Mouse (Mus musculus): ENCODE results near the gene Reep6. TPM values are rescaled to one million over a fixed set of nuclear protein-coding genes. Genes with fewer than 3 reads are reported as not detected.
"Not testable (repeated sequence)": the region's sequence is repeated elsewhere in the genome, so short reads cannot be mapped to it uniquely, and the experiment has no call there.

Gene Reep6
- polyA plus RNA-seq, 1 experiment from 2014 or later = 7.3 TPM

DNA sequence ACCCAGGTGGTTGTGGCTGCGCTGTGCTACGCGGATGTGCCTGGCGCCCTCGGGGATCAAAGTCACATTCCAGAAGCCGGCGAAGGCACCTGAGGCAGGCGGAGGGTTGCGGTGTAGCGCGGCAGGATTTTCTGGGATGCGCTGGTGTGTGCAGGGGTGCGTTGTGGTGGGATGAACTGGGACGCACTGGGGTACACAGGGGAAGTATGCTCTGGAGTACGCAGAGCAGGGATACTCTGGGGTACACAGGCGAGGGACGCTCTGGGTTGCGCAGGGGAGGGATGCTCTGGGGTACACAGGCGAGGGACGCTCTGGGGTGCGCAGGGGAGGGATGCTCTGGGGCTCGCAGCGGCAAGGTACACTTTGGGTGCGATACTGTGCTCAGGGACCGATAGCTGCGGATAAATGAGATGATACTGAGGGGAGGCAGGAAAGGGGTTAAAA is 12.6 kb downstream of the Reep6 start:
- Histone ChIP-seq H3K36me3 (ENCODE audit: control insufficient read depth, insufficient read depth, low read length) (no peaks in the 10 kb centered on the region), H3K4me3 (ENCODE audit: low read depth, low read length) (peak overlapping the region; percentile 38), H3K9ac (ENCODE audit: low read depth, low read length) (no peak overlapping the region), H3K4me1 (ENCODE audit: control insufficient read depth, insufficient read depth, low read length) (peaks cover 28% of the 10 kb centered on the region), H3K9me3 (replicated peaks; ENCODE audit: control insufficient read depth, low read length) (no peaks in the 10 kb centered on the region), H3K4me2 (peak overlapping the region; percentile 59), H3K27ac (ENCODE audit: low read depth, low read length) (no peak overlapping the region), H3K27me3 (ENCODE audit: control insufficient read depth, insufficient read depth, low read length) (peaks cover 75% of the 10 kb centered on the region)
- no peak for ATAC-seq (replicated peaks; ENCODE audit: insufficient number of reproducible peaks, low FRiP score, low TSS enrichment)
- WGBS (ENCODE audit: insufficient replicate concordance) = 1% methylated on average over 26 of the region's 26 CpGs

DNA sequence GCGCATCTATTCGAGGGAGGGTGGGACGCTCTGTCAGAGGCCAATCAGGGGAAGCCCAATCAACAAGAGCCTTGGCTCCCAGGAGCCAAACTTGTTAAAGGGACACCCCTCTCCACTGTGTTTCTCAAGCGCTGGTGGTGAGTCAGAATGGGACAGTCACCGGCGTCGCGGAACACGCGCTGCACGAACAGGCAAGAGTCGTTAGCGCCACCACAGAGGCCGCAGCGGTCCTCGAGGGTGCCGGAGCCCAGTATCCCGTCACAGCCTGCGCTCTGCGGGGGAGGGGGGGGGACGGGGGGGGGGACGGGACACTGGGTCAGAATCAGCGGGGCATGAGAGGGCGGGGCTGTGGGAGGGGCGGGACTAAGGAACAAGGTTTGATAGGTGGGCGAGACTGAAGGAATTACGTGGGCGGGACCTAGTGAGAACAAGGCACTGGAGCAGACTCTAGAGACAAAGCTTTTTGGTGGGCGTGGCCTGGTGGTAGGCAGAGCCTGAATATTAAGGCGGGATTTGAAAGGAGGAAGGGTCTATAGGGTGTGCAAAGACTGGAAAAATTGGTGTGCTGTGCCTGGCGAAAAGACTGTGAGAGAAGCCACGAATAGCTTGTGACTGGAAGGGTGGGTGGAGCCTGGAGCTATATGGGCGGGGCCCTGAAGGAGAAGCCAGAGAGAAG is 13.1 kb downstream of the Reep6 start:
- no peaks in the 10 kb centered on the region for H3K36me3 ChIP-seq (ENCODE audit: control insufficient read depth, insufficient read depth, low read length)
- no peak overlapping the region for H3K27ac ChIP-seq (ENCODE audit: low read depth, low read length)
- H3K9ac ChIP-seq (ENCODE audit: low read depth, low read length) = 0 out of 2 replicates have a peak overlapping the region, but pooled peaks have one; percentile 28
- H3K4me2 ChIP-seq = peak overlapping the region; percentile 59
- peak overlapping the region; percentile 38 for H3K4me3 ChIP-seq (ENCODE audit: low read depth, low read length)
- H3K4me1 ChIP-seq (ENCODE audit: control insufficient read depth, insufficient read depth, low read length) = peaks cover 32% of the 10 kb centered on the region
- peak; percentile 16; the same call in 1 of the 2 replicates for ATAC-seq (replicated peaks; ENCODE audit: insufficient number of reproducible peaks, low FRiP score, low TSS enrichment)
- under 1% methylated on average over 26 of the region's 33 CpGs for WGBS (ENCODE audit: insufficient replicate concordance)
- no peaks in the 10 kb centered on the region for H3K9me3 ChIP-seq (replicated peaks; ENCODE audit: control insufficient read depth, low read length)
- H3K27me3 ChIP-seq (ENCODE audit: control insufficient read depth, insufficient read depth, low read length) = peaks cover 81% of the 10 kb centered on the region

DNA sequence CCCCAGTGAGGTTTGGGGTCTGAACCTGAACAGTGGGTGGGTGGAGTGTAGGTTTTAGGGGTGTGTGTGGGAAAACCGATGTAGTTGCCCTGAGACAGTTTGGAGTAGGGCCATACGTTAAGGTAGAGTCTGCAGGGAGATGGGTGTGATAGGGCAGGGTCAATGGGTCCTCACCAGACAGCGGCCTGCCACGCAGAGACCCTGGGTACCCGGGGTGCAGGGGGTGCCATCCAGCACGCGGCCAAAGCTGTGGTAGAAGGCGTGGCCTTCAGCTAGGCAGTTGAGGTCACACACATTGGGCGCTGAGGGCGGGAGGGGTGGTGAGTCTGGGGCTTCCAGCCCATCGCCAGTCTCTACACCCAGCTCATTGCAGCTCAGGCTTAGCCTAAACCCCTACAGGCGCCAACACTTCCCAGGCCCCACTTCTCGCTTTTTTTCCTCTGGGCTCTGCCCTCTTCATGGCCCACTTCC is 13.7 kb downstream of the Reep6 start:
- 0 out of 2 replicates have a peak, but pooled peaks have one; percentile 6 for ATAC-seq (replicated peaks; ENCODE audit: insufficient number of reproducible peaks, low FRiP score, low TSS enrichment)
- peak overlapping the region; percentile 22; the same call in 1 of the 2 replicates for H3K27ac ChIP-seq (ENCODE audit: low read depth, low read length)
- H3K4me1 ChIP-seq (ENCODE audit: control insufficient read depth, insufficient read depth, low read length) = peaks cover 36% of the 10 kb centered on the region
- H3K4me3 ChIP-seq (ENCODE audit: low read depth, low read length) = peak overlapping the region; percentile 38; the same call in 1 of the 2 replicates
- no peaks in the 10 kb centered on the region for H3K36me3 ChIP-seq (ENCODE audit: control insufficient read depth, insufficient read depth, low read length)
- peak overlapping the region; percentile 59 for H3K4me2 ChIP-seq
- H3K9me3 ChIP-seq (replicated peaks; ENCODE audit: control insufficient read depth, low read length) = no peaks in the 10 kb centered on the region
- no peak overlapping the region for H3K9ac ChIP-seq (ENCODE audit: low read depth, low read length)
- H3K27me3 ChIP-seq (ENCODE audit: control insufficient read depth, insufficient read depth, low read length) = peaks cover 86% of the 10 kb centered on the region
- 28% methylated on average over 13 of the region's 13 CpGs for WGBS (ENCODE audit: insufficient replicate concordance)

DNA sequence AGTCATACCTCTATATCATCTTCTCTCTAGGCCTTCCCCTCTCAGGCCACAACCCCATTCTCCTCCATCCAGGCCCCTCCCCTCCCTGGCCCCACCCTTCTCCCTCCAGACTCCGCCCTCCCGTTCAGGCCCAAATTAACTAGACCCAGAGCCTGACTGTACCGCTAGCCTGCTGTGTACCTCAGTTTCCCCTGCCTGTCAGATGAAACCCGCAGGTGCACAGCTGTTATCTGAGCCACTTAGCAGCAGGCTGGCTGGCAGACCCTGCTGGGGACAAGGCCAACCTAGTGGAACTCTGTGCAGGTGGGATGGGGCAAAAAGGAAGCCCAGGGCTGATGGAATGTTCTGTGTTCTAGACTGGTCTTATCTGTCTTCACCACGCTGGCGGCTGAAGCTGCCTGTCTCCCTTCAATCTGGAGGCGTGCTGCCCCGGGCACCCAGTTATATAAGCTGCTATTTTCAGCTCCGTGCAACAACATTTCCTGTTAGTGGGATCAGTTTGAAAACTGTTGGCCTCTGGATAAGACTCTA is 14.4 kb downstream of the Reep6 start:
- Histone ChIP-seq H3K9me3 (replicated peaks; ENCODE audit: control insufficient read depth, low read length) (no peaks in the 10 kb centered on the region), H3K4me3 (ENCODE audit: low read depth, low read length) (no peak overlapping the region), H3K9ac (ENCODE audit: low read depth, low read length) (no peak overlapping the region), H3K27me3 (ENCODE audit: control insufficient read depth, insufficient read depth, low read length) (peaks cover 91% of the 10 kb centered on the region), H3K4me2 (peak overlapping the region; percentile 12), H3K4me1 (ENCODE audit: control insufficient read depth, insufficient read depth, low read length) (peaks cover 43% of the 10 kb centered on the region), H3K36me3 (ENCODE audit: control insufficient read depth, insufficient read depth, low read length) (no peaks in the 10 kb centered on the region), H3K27ac (ENCODE audit: low read depth, low read length) (peak overlapping the region; percentile 66; the same call in 1 of the 2 replicates)
- 23% methylated on average over 9 of the region's 9 CpGs for WGBS (ENCODE audit: insufficient replicate concordance)
- ATAC-seq (replicated peaks; ENCODE audit: insufficient number of reproducible peaks, low FRiP score, low TSS enrichment) = no peak

DNA sequence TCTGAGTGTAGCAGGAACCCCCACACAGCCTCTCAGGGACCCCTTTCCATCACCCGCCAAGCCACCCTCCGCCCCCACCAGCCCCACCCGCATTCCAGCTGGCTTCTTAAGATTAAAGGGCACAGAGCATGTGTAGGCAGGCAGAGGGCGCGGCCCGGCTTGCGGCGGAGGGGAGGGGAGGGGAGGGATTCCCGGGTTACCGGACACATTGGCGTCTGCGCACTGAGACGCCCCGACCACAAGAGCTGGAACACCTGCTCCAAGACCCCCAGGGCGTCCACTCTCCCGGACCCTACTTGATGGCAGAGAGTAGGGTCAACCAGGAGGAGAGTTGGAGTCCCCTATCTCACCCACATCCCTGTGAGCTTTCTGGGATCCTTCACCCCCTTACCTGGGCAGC is 15.4 kb downstream of the Reep6 start:
- Histone ChIP-seq H3K4me3 (ENCODE audit: low read depth, low read length) (peak overlapping the region; percentile 10; the same call in 1 of the 2 replicates), H3K36me3 (ENCODE audit: control insufficient read depth, insufficient read depth, low read length) (no peaks in the 10 kb centered on the region), H3K9me3 (replicated peaks; ENCODE audit: control insufficient read depth, low read length) (no peaks in the 10 kb centered on the region), H3K9ac (ENCODE audit: low read depth, low read length) (no peak overlapping the region), H3K4me2 (peak overlapping the region; percentile 12), H3K27me3 (ENCODE audit: control insufficient read depth, insufficient read depth, low read length) (peaks cover 96% of the 10 kb centered on the region), H3K4me1 (ENCODE audit: control insufficient read depth, insufficient read depth, low read length) (peaks cover 43% of the 10 kb centered on the region), H3K27ac (ENCODE audit: low read depth, low read length) (no peak overlapping the region)
- ATAC-seq (replicated peaks; ENCODE audit: insufficient number of reproducible peaks, low FRiP score, low TSS enrichment) = no peak
- WGBS (ENCODE audit: insufficient replicate concordance) = 0% methylated on average over 15 of the region's 16 CpGs

DNA sequence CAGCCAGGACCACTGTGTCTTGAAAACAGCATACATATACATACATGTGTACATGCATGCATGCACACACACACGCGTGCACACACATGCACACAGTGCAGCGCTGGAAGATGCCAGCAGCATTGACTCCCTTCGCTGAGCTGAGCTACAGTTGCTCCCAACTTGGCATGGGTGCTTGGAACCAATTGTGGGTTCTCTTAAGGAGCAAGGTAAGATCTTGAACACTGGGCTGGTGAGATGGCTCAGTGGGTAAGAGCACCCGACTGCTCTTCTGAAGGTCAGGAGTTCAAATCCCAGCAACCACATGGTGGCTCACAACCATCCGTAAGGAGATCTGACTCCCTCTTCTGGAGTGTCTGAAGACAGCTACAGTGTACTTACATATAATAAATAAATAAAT is 16.2 kb downstream of the Reep6 start:
- ATAC-seq (replicated peaks; ENCODE audit: insufficient number of reproducible peaks, low FRiP score, low TSS enrichment); H3K4me3 ChIP-seq (ENCODE audit: low read depth, low read length); H3K27ac ChIP-seq (ENCODE audit: low read depth, low read length); H3K9ac ChIP-seq (ENCODE audit: low read depth, low read length); H3K36me3 ChIP-seq (ENCODE audit: control insufficient read depth, insufficient read depth, low read length); H3K9me3 ChIP-seq (replicated peaks; ENCODE audit: control insufficient read depth, low read length); H3K4me2 ChIP-seq: not testable (repeated sequence)
- Histone ChIP-seq H3K27me3 (ENCODE audit: control insufficient read depth, insufficient read depth, low read length) (peaks cover 94% of the 10 kb centered on the region), H3K4me1 (ENCODE audit: control insufficient read depth, insufficient read depth, low read length) (peaks cover 43% of the 10 kb centered on the region)
- 76% methylated on average over 5 of the region's 6 CpGs for WGBS (ENCODE audit: insufficient replicate concordance)

DNA sequence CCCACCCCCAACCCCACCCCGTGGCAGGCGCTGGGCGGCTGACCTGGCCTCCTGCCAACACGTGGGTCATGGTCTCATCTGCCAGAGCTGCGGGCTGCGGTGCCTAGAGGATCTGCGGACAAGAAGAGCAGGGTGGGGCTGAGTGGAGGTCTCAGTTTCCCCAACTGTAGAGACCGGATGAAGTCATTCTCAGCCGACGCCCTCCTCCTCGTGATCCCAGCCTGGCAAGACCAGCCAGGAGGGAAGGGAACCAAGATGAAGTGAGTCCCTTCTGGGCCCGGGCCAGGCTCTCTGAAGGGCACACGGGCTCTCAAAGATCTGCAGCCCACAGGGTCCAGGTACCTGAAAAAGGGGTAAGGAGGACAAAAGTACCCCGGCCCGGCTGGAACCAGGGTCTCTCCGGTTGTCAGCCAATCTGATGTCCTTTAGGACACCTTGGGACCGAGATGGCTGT is 17.8 kb downstream of the Reep6 start:
- WGBS (ENCODE audit: insufficient replicate concordance) = 14% methylated on average over 17 of the region's 17 CpGs
- no peaks in the 10 kb centered on the region for H3K36me3 ChIP-seq (ENCODE audit: control insufficient read depth, insufficient read depth, low read length)
- H3K9ac ChIP-seq (ENCODE audit: low read depth, low read length) = no peak overlapping the region; the same call in 1 of the 2 replicates
- peaks cover 94% of the 10 kb centered on the region for H3K27me3 ChIP-seq (ENCODE audit: control insufficient read depth, insufficient read depth, low read length)
- H3K27ac ChIP-seq (ENCODE audit: low read depth, low read length) = no peak overlapping the region
- peak overlapping the region; percentile 70 for H3K4me2 ChIP-seq
- no peak for ATAC-seq (replicated peaks; ENCODE audit: insufficient number of reproducible peaks, low FRiP score, low TSS enrichment)
- H3K9me3 ChIP-seq (replicated peaks; ENCODE audit: control insufficient read depth, low read length) = no peaks in the 10 kb centered on the region
- peak overlapping the region; percentile 43 for H3K4me3 ChIP-seq (ENCODE audit: low read depth, low read length)
- H3K4me1 ChIP-seq (ENCODE audit: control insufficient read depth, insufficient read depth, low read length) = peaks cover 34% of the 10 kb centered on the region

DNA sequence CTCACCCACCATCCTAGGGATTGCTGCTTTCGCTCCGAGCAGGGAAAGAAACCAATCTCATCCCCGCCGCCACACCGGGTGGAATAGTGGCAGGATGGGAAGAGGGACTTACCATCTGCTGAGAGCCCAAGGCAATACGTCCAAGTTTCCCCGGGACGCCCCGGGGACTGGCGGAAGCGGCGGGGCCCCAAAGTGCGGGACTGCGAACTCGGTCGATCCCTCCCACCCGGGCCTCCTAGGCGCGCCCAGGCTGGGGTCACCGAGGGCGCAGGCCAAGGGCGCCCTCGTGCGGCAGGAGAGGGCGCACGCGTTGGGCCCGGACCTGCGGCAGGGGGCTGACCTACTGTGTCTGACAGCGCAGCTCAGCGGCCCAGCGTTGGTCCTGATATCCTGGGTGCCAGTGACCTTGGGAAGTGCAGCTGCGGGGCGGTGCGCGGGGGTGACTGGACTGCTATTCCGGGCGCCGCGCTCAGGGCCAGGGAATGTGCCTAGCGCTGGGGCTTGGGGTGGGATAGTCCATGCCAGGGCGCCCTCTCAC is 18.6 kb downstream of the Reep6 start, which contains the start of gene Adamtsl5:
Adamtsl5 (minus strand) TSS at position 169 of the 538 bp plus-strand sequence.
- Histone ChIP-seq H3K4me3 (ENCODE audit: low read depth, low read length) (peak within 1 kb of the TSS; percentile 43), H3K27me3 (ENCODE audit: control insufficient read depth, insufficient read depth, low read length) (peaks cover 91% of the 10 kb centered on the region), H3K36me3 (ENCODE audit: control insufficient read depth, insufficient read depth, low read length) (no peaks in the 10 kb centered on the region), H3K9me3 (replicated peaks; ENCODE audit: control insufficient read depth, low read length) (no peaks in the 10 kb centered on the region), H3K4me1 (ENCODE audit: control insufficient read depth, insufficient read depth, low read length) (peaks cover 28% of the 10 kb centered on the region), H3K4me2 (peak within 1 kb of the TSS; percentile 70), H3K9ac (ENCODE audit: low read depth, low read length) (peak within 1 kb of the TSS; percentile 43; the same call in 1 of the 2 replicates), H3K27ac (ENCODE audit: low read depth, low read length) (no peak within 1 kb of the TSS)
- under 1% methylated on average over 42 of the region's 42 CpGs for WGBS (ENCODE audit: insufficient replicate concordance)
- ATAC-seq (replicated peaks; ENCODE audit: insufficient number of reproducible peaks, low FRiP score, low TSS enrichment) = peak; percentile 39; the same call in 1 of the 2 replicates

All from heart, embryonic 11.5 days (tissue).